Mouse (Mus musculus): ENCODE measurements around the gene Stard10. TPM values are rescaled to one million over a fixed set of nuclear protein-coding genes. Genes with fewer than 3 reads are reported as not detected.
A peak's percentile ranks its signal among the peaks of the same experiment; 100 is the strongest.

Gene Stard10
- polyA plus RNA-seq, 1 experiment from 2014 or later: 134 TPM

- DNase-seq (ENCODE audit: low spot score) (no peak), ATAC-seq (replicated peaks; ENCODE audit: low FRiP score, low TSS enrichment, low read depth) (no peak)
- Histone ChIP-seq H3K4me1 (replicated peaks; ENCODE audit: control insufficient read depth, insufficient read depth, low read length) (peaks cover 40% of the 10 kb centered on the region), H3K4me2 (ENCODE audit: low read length) (no peak overlapping the region), H3K27ac (ENCODE audit: low read depth) (no peak overlapping the region), H3K9me3 (ENCODE audit: control insufficient read depth, low read length) (no peaks in the 10 kb centered on the region), H3K9ac (ENCODE audit: low read length) (no peak overlapping the region), H3K4me3 (ENCODE audit: low read depth, low read length) (no peak overlapping the region), H3K27me3 (replicated peaks; ENCODE audit: control insufficient read depth, insufficient read depth, low read length) (no peaks in the 10 kb centered on the region), H3K36me3 (ENCODE audit: control insufficient read depth, insufficient read depth, low read length) (no peaks in the 10 kb centered on the region)
- 61% methylated on average over 8 of the region's 8 CpGs for WGBS
Observed at GRCm38 (mm10) chr7:101382378-101382777, 65.5 kb downstream of the Stard10 start.

GRCm38 (mm10) chr7:101383756-101384155 is 66.9 kb downstream of the Stard10 start:
- Histone ChIP-seq H3K4me2 (ENCODE audit: low read length) (no peak overlapping the region), H3K27me3 (replicated peaks; ENCODE audit: control insufficient read depth, insufficient read depth, low read length) (no peaks in the 10 kb centered on the region), H3K27ac (ENCODE audit: low read depth) (no peak overlapping the region), H3K9me3 (ENCODE audit: control insufficient read depth, low read length) (no peaks in the 10 kb centered on the region), H3K9ac (ENCODE audit: low read length) (no peak overlapping the region), H3K4me1 (replicated peaks; ENCODE audit: control insufficient read depth, insufficient read depth, low read length) (peaks cover 27% of the 10 kb centered on the region), H3K36me3 (ENCODE audit: control insufficient read depth, insufficient read depth, low read length) (0 out of 2 replicates have a peak, but pooled peaks cover 1% of the 10 kb centered on the region), H3K4me3 (ENCODE audit: low read depth, low read length) (no peak overlapping the region)
- DNase-seq (ENCODE audit: low spot score) (no peak), ATAC-seq (replicated peaks; ENCODE audit: low FRiP score, low TSS enrichment, low read depth) (no peak)
- 76% methylated on average over 3 of the region's 3 CpGs for WGBS

- Histone ChIP-seq H3K27ac (ENCODE audit: low read depth) (peak overlapping the region; percentile 57; the same call in 1 of the 2 replicates), H3K4me2 (ENCODE audit: low read length) (peak overlapping the region; percentile 28)
- WGBS: 50% methylated on average over 10 of the region's 10 CpGs
Observed at GRCm38 (mm10) chr7:101384931-101385330, 68.0 kb downstream of the Stard10 start.

GRCm38 (mm10) chr7:101385331-101385733 is 68.4 kb downstream of the Stard10 start:
- no peak overlapping the region; the same call in 1 of the 2 replicates for H3K27ac ChIP-seq (ENCODE audit: low read depth)
- H3K36me3 ChIP-seq (ENCODE audit: control insufficient read depth, insufficient read depth, low read length): peaks cover 14% of the 10 kb centered on the region
- DNase-seq (ENCODE audit: low spot score): peak; percentile 66
- ATAC-seq (replicated peaks; ENCODE audit: low FRiP score, low TSS enrichment, low read depth): no peak
- WGBS: 13% methylated on average over 6 of the region's 6 CpGs
- H3K4me1 ChIP-seq (replicated peaks; ENCODE audit: control insufficient read depth, insufficient read depth, low read length): peaks cover 17% of the 10 kb centered on the region
- no peak overlapping the region for H3K9ac ChIP-seq (ENCODE audit: low read length)
- peak overlapping the region; percentile 28 for H3K4me2 ChIP-seq (ENCODE audit: low read length)
- no peak overlapping the region for H3K4me3 ChIP-seq (ENCODE audit: low read depth, low read length)
- no peaks in the 10 kb centered on the region for H3K27me3 ChIP-seq (replicated peaks; ENCODE audit: control insufficient read depth, insufficient read depth, low read length)
- no peaks in the 10 kb centered on the region for H3K9me3 ChIP-seq (ENCODE audit: control insufficient read depth, low read length)

More at GRCm38 (mm10) chr7:101384931-101385330, 68.0 kb downstream of the Stard10 start:
- ATAC-seq (replicated peaks; ENCODE audit: low FRiP score, low TSS enrichment, low read depth): no peak
- Histone ChIP-seq H3K4me3 (ENCODE audit: low read depth, low read length) (no peak overlapping the region), H3K27me3 (replicated peaks; ENCODE audit: control insufficient read depth, insufficient read depth, low read length) (no peaks in the 10 kb centered on the region), H3K9me3 (ENCODE audit: control insufficient read depth, low read length) (no peaks in the 10 kb centered on the region), H3K36me3 (ENCODE audit: control insufficient read depth, insufficient read depth, low read length) (peaks cover 10% of the 10 kb centered on the region), H3K9ac (ENCODE audit: low read length) (no peak overlapping the region), H3K4me1 (replicated peaks; ENCODE audit: control insufficient read depth, insufficient read depth, low read length) (peaks cover 17% of the 10 kb centered on the region)
- DNase-seq (ENCODE audit: low spot score): no peak

GRCm38 (mm10) chr7:101385866-101386452 is 69.1 kb downstream of the Stard10 start:
- 46% methylated on average over 8 of the region's 10 CpGs for WGBS
- H3K27ac ChIP-seq (ENCODE audit: low read depth): no peak overlapping the region; the same call in 1 of the 2 replicates
- peaks cover 17% of the 10 kb centered on the region for H3K4me1 ChIP-seq (replicated peaks; ENCODE audit: control insufficient read depth, insufficient read depth, low read length)
- H3K27me3 ChIP-seq (replicated peaks; ENCODE audit: control insufficient read depth, insufficient read depth, low read length): no peaks in the 10 kb centered on the region
- peak overlapping the region; percentile 28 for H3K4me2 ChIP-seq (ENCODE audit: low read length)
- H3K9me3 ChIP-seq (ENCODE audit: control insufficient read depth, low read length): no peaks in the 10 kb centered on the region
- H3K4me3 ChIP-seq (ENCODE audit: low read depth, low read length): no peak overlapping the region
- peaks cover 18% of the 10 kb centered on the region for H3K36me3 ChIP-seq (ENCODE audit: control insufficient read depth, insufficient read depth, low read length)
- ATAC-seq (replicated peaks; ENCODE audit: low FRiP score, low TSS enrichment, low read depth): peak; percentile 28; the same call in 1 of the 2 replicates
- no peak for DNase-seq (ENCODE audit: low spot score)
- H3K9ac ChIP-seq (ENCODE audit: low read length): no peak overlapping the region

- H3K27me3 ChIP-seq (replicated peaks; ENCODE audit: control insufficient read depth, insufficient read depth, low read length): no peaks in the 10 kb centered on the region
- no peaks in the 10 kb centered on the region for H3K9me3 ChIP-seq (ENCODE audit: control insufficient read depth, low read length)
- no peak overlapping the region for H3K4me2 ChIP-seq (ENCODE audit: low read length)
- WGBS: 84% methylated on average over 6 of the region's 6 CpGs
- H3K4me3 ChIP-seq (ENCODE audit: low read depth, low read length): no peak overlapping the region
- peaks cover 45% of the 10 kb centered on the region for H3K4me1 ChIP-seq (replicated peaks; ENCODE audit: control insufficient read depth, insufficient read depth, low read length)
- ATAC-seq (replicated peaks; ENCODE audit: low FRiP score, low TSS enrichment, low read depth): no peak
- no peak for DNase-seq (ENCODE audit: low spot score)
- H3K36me3 ChIP-seq (ENCODE audit: control insufficient read depth, insufficient read depth, low read length): peaks cover 18% of the 10 kb centered on the region
- no peak overlapping the region for H3K27ac ChIP-seq (ENCODE audit: low read depth)
- no peak overlapping the region for H3K9ac ChIP-seq (ENCODE audit: low read length)
Observed at GRCm38 (mm10) chr7:101389256-101389655, 72.4 kb downstream of the Stard10 start.

- H3K27me3 ChIP-seq (replicated peaks; ENCODE audit: control insufficient read depth, insufficient read depth, low read length): no peaks in the 10 kb centered on the region
- peaks cover 34% of the 10 kb centered on the region for H3K4me1 ChIP-seq (replicated peaks; ENCODE audit: control insufficient read depth, insufficient read depth, low read length)
- H3K9ac ChIP-seq (ENCODE audit: low read length): no peak overlapping the region
- no peaks in the 10 kb centered on the region for H3K9me3 ChIP-seq (ENCODE audit: control insufficient read depth, low read length)
- H3K4me2 ChIP-seq (ENCODE audit: low read length): 0 out of 2 replicates have a peak overlapping the region, but pooled peaks have one; percentile 1
- ATAC-seq (replicated peaks; ENCODE audit: low FRiP score, low TSS enrichment, low read depth) (peak; percentile 22; the same call in 1 of the 2 replicates), DNase-seq (ENCODE audit: low spot score) (no peak)
- no peak overlapping the region for H3K4me3 ChIP-seq (ENCODE audit: low read depth, low read length)
- peak overlapping the region; percentile 93 for H3K27ac ChIP-seq (ENCODE audit: low read depth)
- 49% methylated on average over 4 of the region's 4 CpGs for WGBS
- peaks cover 30% of the 10 kb centered on the region for H3K36me3 ChIP-seq (ENCODE audit: control insufficient read depth, insufficient read depth, low read length)
Observed at GRCm38 (mm10) chr7:101391909-101392479, 75.1 kb downstream of the Stard10 start.

GRCm38 (mm10) chr7:101393015-101393414 is 76.1 kb downstream of the Stard10 start:
- 42% methylated on average over 4 of the region's 4 CpGs for WGBS
- ATAC-seq (replicated peaks; ENCODE audit: low FRiP score, low TSS enrichment, low read depth): no peak
- no peaks in the 10 kb centered on the region for H3K9me3 ChIP-seq (ENCODE audit: control insufficient read depth, low read length)
- H3K4me3 ChIP-seq (ENCODE audit: low read depth, low read length): no peak overlapping the region
- no peaks in the 10 kb centered on the region for H3K27me3 ChIP-seq (replicated peaks; ENCODE audit: control insufficient read depth, insufficient read depth, low read length)
- no peak overlapping the region for H3K9ac ChIP-seq (ENCODE audit: low read length)
- peaks cover 34% of the 10 kb centered on the region for H3K4me1 ChIP-seq (replicated peaks; ENCODE audit: control insufficient read depth, insufficient read depth, low read length)
- DNase-seq (ENCODE audit: low spot score): no peak
- H3K36me3 ChIP-seq (ENCODE audit: control insufficient read depth, insufficient read depth, low read length): peaks cover 39% of the 10 kb centered on the region
- H3K4me2 ChIP-seq (ENCODE audit: low read length): peak overlapping the region; percentile 52
- H3K27ac ChIP-seq (ENCODE audit: low read depth): peak overlapping the region; percentile 93
